Mouse (Mus musculus) megakaryocyte, embryonic 14.5 days (primary cell): Measurements from ENCODE around the gene Dctn2. TPM values are rescaled to one million over a fixed set of nuclear protein-coding genes. Genes with fewer than 3 reads are reported as not detected.
"Not testable (repeated sequence)": the region's sequence is repeated elsewhere in the genome, so short reads cannot be mapped to it uniquely, and the experiment has no call there.

Experiments used
- H3K27me3 ChIP-seq: replicated peaks from 2 replicates; pipeline ENCODE3; 2012; ENCODE audit warnings: inconsistent platforms
- H3K36me3 ChIP-seq: replicated peaks from 2 replicates; pipeline ENCODE3; 2012; ENCODE audit warnings: low read length, inconsistent platforms, mixed read lengths
- H3K4me1 ChIP-seq: 2 replicates; pipeline ENCODE4 v1.6.1; 2012; ENCODE audit warnings: inconsistent platforms
- H3K4me3 ChIP-seq: replicated peaks from 2 replicates; pipeline ENCODE3; 2012; ENCODE audit warnings: moderate library complexity, mild to moderate bottlenecking, inconsistent platforms
- H3K9me3 ChIP-seq: 2 replicates; pipeline ENCODE4 v1.6.1; 2012; ENCODE audit warnings: inconsistent platforms
- FLI1 ChIP-seq: IDR thresholded peaks from 2 replicates; pipeline ENCODE4 v1.6.1; 2012; ENCODE audit warnings: low read length, inconsistent platforms, mixed read lengths
- GATA1 ChIP-seq: IDR thresholded peaks from 3 replicates; pipeline ENCODE4 v1.6.1; 2012; ENCODE audit warnings: mixed read lengths, low read length, inconsistent platforms, borderline replicate concordance
- polyA plus RNA-seq: library from polyadenylated mRNA; stranded (reverse); fragments of >175 nt; gene quantifications from 2 replicates; pipeline ENCODE4 v1.2.3, GENCODE M21; 2012; ENCODE audit warnings: low replicate concordance; ENCODE audit not compliant: insufficient read depth

The Dctn2 gene
- polyA plus RNA-seq, 1 experiment, result 219 TPM

- TF ChIP-seq FLI1 (peak; percentile 83), GATA1 (no peak)
- Histone ChIP-seq H3K4me1 (peaks cover 43% of the 10 kb centered on the region), H3K27me3 (no peaks in the 10 kb centered on the region), H3K36me3 (peaks cover 37% of the 10 kb centered on the region), H3K9me3 (peaks cover 3% of the 10 kb centered on the region; the same call in 1 of the 2 replicates), H3K4me3 (peak within 1 kb of the TSS; percentile 97)
Measured at GRCm38 (mm10) chr10:127311476-127312355, 45.5 kb downstream of the Dctn2 start, which contains the start of gene Mars. Gene Mars, minus strand, starts transcription at chr10:127311786.

- Histone ChIP-seq H3K9me3 (peaks cover 3% of the 10 kb centered on the region; the same call in 1 of the 2 replicates), H3K4me1 (peaks cover 46% of the 10 kb centered on the region), H3K36me3 (peaks cover 31% of the 10 kb centered on the region), H3K27me3 (no peaks in the 10 kb centered on the region), H3K4me3 (peak overlapping the region; percentile 97)
- TF ChIP-seq FLI1 (no peak), GATA1 (no peak)
Measured at GRCm38 (mm10) chr10:127312356-127312676, 46.1 kb downstream of the Dctn2 start.

GRCm38 (mm10) chr10:127312858-127313257 lies 46.7 kb downstream of the Dctn2 start:
- peaks cover 3% of the 10 kb centered on the region; the same call in 1 of the 2 replicates for H3K9me3 ChIP-seq
- TF ChIP-seq GATA1 (no peak), FLI1 (no peak)
- peaks cover 51% of the 10 kb centered on the region for H3K4me1 ChIP-seq

GRCm38 (mm10) chr10:127313516-127313915 lies 47.3 kb downstream of the Dctn2 start:
- not testable (repeated sequence) for H3K9me3 ChIP-seq, H3K4me3 ChIP-seq, H3K27me3 ChIP-seq
- Histone ChIP-seq H3K4me1 (peaks cover 55% of the 10 kb centered on the region), H3K36me3 (peaks cover 19% of the 10 kb centered on the region)

More at GRCm38 (mm10) chr10:127312858-127313257, 46.7 kb downstream of the Dctn2 start:
- Histone ChIP-seq H3K36me3 (peaks cover 25% of the 10 kb centered on the region), H3K4me3 (no peak overlapping the region), H3K27me3 (no peaks in the 10 kb centered on the region)

- peaks cover 49% of the 10 kb centered on the region for H3K4me1 ChIP-seq
- not testable (repeated sequence) for H3K9me3 ChIP-seq
Measured at GRCm38 (mm10) chr10:127314950-127315349, 48.8 kb downstream of the Dctn2 start.

GRCm38 (mm10) chr10:127317277-127317676 lies 51.1 kb downstream of the Dctn2 start:
- Histone ChIP-seq H3K27me3 (no peaks in the 10 kb centered on the region), H3K36me3 (no peaks in the 10 kb centered on the region), H3K4me1 (peaks cover 54% of the 10 kb centered on the region), H3K4me3 (no peak overlapping the region), H3K9me3 (peaks cover 3% of the 10 kb centered on the region; the same call in 1 of the 2 replicates)
- TF ChIP-seq FLI1, result no peak
- no peak for TF ChIP-seq GATA1

More at GRCm38 (mm10) chr10:127314950-127315349, 48.8 kb downstream of the Dctn2 start:
- not testable (repeated sequence) for H3K4me3 ChIP-seq, H3K36me3 ChIP-seq, H3K27me3 ChIP-seq

GRCm38 (mm10) chr10:127318009-127318408 lies 51.8 kb downstream of the Dctn2 start:
- TF ChIP-seq FLI1 (no peak), GATA1 (no peak)
- H3K36me3 ChIP-seq, result no peaks in the 10 kb centered on the region
- no peaks in the 10 kb centered on the region for H3K27me3 ChIP-seq
- H3K9me3 ChIP-seq, result peaks cover 3% of the 10 kb centered on the region; the same call in 1 of the 2 replicates
- H3K4me3 ChIP-seq, result peak overlapping the region; percentile 70
- H3K4me1 ChIP-seq, result peaks cover 54% of the 10 kb centered on the region

- Histone ChIP-seq H3K27me3 (no peaks in the 10 kb centered on the region), H3K9me3 (peaks cover 3% of the 10 kb centered on the region; the same call in 1 of the 2 replicates), H3K4me3 (no peak overlapping the region), H3K36me3 (no peaks in the 10 kb centered on the region), H3K4me1 (peaks cover 66% of the 10 kb centered on the region)
- TF ChIP-seq GATA1 (no peak), FLI1 (no peak)
Measured at GRCm38 (mm10) chr10:127319969-127320368, 53.8 kb downstream of the Dctn2 start.

GRCm38 (mm10) chr10:127321621-127322020 lies 55.5 kb downstream of the Dctn2 start, which contains the start of gene Arhgap9:
Gene Arhgap9, plus strand, starts transcription at chr10:127321964.
- peaks cover 10% of the 10 kb centered on the region for H3K27me3 ChIP-seq
- no peaks in the 10 kb centered on the region for H3K9me3 ChIP-seq
- H3K4me3 ChIP-seq, result peak within 1 kb of the TSS; percentile 85
- TF ChIP-seq FLI1 (no peak), GATA1 (no peak)
- no peaks in the 10 kb centered on the region for H3K36me3 ChIP-seq
- H3K4me1 ChIP-seq, result peaks cover 83% of the 10 kb centered on the region

GRCm38 (mm10) chr10:127322178-127322577 lies 56.0 kb downstream of the Dctn2 start:
- Histone ChIP-seq H3K9me3 (no peaks in the 10 kb centered on the region), H3K4me1 (peaks cover 87% of the 10 kb centered on the region), H3K27me3 (peaks cover 14% of the 10 kb centered on the region), H3K4me3 (no peak overlapping the region), H3K36me3 (peaks cover 2% of the 10 kb centered on the region)
- TF ChIP-seq GATA1 (no peak), FLI1 (no peak)
